Mouse (Mus musculus) heart, adult 18-20 months (tissue): ENCODE data around the gene Ehmt2. TPM values are rescaled to one million over a fixed set of nuclear protein-coding genes. Genes with fewer than 3 reads are reported as not detected.

ENCODE experiments used
- DNase-seq, 2 experiments: peaks; one replicate each; pipeline ENCODE4 v3.0.0; 2021 to 2022; ENCODE audit warnings: mixed read lengths in 1 of 2
- long read RNA-seq, 2 experiments: library from polyadenylated mRNA; stranded (forward); transcript quantifications; one replicate each; pipeline ENCODE4 v2.0.0; 2021
- total RNA-seq, 2 experiments: library from RNA; stranded (reverse); gene quantifications; 2 replicates each; pipeline ENCODE4 v1.2.3; 2021

Gene Ehmt2
- 10 to 100 TPM; 38.1 to 42.7 TPM for total RNA-seq
- long read RNA-seq, experiment 1, full-length matches to known transcripts: 4 of 8 reads
- long read RNA-seq, experiment 1, partial matches to known transcripts: 4 of 8 reads
- long read RNA-seq, experiment 1, other reads (novel, unspliced or antisense): 0 of 8 reads
- long read RNA-seq, experiment 2, partial matches to known transcripts: 1 of 5 reads
- long read RNA-seq, experiment 2, other reads (novel, unspliced or antisense): 0 of 5 reads

DNA sequence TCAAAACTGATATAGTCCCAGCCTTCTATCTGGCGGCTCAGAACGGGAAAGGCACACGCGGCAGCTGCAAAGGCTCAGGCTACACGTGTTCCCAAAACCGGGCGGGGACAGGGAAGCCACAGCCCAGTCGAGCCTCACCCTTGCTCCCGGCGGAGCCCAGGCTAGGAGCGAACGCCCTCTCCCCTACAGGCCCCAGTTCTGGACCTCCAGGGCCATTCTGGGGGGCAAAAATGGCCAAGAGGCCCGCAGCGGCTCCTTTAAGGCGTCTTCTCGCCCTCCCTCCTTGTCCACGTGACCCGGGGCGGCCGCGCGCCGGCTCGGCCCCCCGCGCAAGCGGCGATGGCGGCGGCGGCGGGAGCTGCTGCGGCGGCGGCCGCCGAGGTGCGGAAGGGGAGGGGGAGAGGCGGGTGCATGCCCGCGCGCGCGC lies at the start of gene Ehmt2, which contains the start of gene C2:
Ehmt2 (plus strand) TSS at position 310 of the 427 bp plus-strand sequence.
C2 (minus strand) TSS at position 106 of the 427 bp plus-strand sequence.
- peak; percentile 87 to 88 for DNase-seq

DNA sequence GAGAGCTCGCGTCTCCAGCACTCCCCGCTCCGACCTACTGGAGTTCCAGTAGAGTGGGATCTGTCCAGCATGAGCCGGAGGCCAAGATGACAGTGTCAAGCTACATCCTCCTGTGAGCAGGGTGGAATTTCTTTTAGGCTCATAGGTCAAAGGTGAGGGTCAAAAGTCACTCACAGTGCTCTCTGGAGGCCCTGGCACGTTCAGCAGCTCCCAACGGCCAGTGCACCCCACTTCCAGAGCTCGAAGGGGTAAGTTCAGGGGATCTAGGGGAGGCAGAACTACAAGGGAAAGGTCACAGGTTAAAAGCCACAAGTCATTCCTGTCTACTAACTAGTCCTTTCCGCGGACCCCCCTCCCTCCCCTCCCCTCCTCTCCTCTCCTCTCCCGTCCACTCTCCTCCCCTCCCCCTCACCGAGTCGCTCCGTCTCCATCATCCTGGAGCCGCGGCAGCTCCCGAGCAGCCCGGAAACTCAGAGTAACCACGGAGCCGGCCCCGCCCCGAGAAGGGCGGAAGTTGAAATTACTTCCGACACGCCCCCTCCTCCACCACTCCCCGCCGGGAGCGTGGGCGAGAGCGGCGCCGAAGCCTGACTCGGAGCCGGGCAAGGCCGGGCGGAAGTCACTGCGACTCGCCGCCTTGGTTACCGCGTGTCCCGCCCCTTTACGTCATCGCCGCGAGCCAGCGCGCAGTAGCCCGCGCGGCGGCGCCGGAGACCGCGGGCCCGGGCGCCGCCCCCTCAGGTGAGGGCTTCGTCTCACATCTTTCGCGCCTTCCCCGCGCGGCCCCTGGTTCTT lies 48.4 kb upstream of the Ehmt2 start, which contains the start of the genes Skiv2l and Nelfe:
Skiv2l (minus strand) TSS at position 489 of the 795 bp plus-strand sequence.
Nelfe (plus strand) TSS at position 670 of the 795 bp plus-strand sequence.
- peak; percentile 97 to 98 for DNase-seq

DNA sequence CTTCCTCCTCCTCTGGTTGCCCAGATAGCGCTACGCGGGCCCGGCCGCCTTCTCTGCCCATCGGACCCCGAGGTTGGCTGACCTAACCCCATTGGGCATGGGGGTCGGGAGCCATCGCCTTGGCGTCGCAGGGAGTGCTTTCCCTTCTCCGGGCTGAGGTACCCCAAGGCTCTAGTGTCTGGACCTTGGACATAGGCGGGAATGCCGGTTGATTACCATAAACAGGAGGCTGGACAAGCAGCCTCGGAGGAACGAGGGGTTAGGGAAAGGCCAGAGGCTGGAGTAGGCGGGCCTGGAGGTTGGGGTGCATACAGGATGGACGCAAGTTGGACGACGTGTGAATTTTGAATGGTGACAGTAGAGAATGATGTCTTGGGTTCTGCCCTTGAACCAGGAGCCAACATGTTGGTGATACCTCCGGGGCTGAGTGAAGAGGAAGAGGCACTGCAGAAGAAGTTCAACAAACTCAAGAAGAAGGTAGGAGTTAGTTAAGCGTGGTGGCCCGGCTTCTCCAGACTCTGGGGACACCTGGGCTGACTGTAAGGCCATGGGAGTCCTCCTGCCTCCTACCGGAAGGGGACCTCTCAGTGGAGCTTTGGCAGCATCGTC lies 47.6 kb upstream of the Ehmt2 start:
- no peak for DNase-seq

DNA sequence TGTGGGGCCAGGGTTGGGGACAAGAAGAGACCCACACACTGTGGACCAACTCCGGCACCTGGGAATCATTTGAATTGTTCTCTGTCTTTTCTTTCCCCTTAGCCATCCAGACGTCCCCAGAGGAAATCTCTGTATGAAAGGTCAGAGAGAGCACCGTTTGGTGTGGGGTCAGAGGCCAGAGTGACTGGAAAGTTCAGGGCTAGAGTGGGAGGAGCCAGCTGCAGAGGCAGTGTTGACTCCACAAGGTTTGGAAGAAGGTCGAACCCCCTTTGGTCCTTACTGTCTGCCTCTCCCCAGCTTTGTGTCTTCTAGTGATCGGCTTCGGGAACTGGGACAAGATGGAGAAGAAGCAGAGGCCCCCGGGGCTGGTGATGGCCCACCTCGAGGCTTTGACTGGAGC lies 44.8 kb upstream of the Ehmt2 start:
- DNase-seq: no peak

DNA sequence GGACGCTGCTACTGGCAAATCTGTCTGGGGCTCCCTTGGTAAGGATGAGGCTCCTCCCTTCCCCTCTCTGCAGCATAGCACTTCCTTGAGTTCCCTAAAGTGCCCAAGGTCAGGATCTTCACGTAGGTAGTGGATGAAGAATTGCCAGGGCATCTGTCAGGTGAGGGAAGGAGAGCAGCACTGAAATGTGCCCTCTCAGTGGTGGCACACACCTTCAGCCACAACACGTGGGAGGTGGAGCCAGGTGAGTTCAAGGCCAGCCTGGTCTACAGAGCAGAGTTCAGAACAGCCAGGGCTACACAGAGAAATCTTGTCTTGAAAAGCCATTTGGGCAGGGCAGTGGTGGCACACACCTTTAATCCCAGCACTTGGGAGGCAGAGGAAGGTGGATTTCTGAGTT lies 43.5 kb upstream of the Ehmt2 start:
- DNase-seq: no peak

DNA sequence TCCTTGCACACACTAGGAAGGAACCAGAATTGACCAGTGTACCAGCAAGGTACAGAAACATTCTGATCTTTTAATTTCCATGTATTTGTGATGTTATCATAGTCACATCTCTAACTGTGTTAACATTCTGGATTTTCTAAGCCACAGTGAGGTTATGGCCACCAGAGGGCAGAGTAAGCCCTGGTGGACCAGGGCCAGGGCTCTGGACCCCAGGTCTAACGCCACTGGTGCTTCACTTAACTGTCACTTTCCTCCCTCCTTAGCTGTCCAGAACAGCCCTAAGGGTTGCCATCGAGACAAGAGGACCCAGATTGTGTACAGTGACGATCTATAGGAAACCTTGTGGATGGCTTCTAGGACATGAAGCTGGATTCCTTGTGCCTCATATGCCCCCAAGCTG lies 42.4 kb upstream of the Ehmt2 start:
- peak; percentile 26 to 73 for DNase-seq

DNA sequence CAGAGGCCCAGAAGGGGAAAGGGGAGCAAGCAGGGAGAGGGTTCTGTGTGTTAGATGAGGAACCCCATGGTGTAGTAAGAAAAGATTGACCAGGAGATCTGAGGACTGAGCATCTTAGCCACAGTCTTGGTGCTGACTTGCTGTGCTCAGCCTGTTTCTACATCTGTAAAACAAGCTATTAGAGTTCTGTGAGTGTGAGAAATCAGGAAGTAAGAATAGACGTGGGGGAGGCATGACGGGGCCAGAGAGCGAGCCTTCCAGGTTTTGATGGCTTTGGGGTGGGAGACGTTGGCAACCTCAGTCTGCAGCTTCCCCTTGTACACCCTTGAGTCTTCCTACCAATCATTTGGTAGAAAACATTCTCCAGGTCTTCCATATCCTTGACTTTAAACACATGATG lies 39.6 kb upstream of the Ehmt2 start:
- DNase-seq: no peak

DNA sequence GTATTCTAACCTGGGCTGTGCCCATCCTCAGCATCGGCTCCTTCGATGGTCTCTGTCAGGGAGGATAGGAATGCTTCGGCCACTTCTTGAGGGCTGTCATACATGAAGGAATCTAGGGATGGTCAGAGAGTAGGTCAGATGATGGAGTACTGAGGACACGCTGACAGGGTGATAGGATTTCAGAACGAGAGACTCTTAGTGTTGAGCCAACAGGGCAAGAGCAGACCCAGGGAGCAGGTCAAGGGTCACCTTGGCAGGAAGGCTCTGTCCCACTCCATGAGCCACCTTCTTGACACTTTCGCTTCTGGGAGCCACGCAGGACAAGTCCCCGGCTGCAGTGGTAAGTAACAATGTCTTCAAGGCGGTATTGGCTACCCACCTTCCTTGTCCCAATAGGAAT lies 37.8 kb upstream of the Ehmt2 start:
- DNase-seq: no peak

GRCm38 (mm10) chr17:34861704-34862415 lies 36.4 kb upstream of the Ehmt2 start:
- DNase-seq: peak in 1 of 2 experiments; percentile 45

DNA sequence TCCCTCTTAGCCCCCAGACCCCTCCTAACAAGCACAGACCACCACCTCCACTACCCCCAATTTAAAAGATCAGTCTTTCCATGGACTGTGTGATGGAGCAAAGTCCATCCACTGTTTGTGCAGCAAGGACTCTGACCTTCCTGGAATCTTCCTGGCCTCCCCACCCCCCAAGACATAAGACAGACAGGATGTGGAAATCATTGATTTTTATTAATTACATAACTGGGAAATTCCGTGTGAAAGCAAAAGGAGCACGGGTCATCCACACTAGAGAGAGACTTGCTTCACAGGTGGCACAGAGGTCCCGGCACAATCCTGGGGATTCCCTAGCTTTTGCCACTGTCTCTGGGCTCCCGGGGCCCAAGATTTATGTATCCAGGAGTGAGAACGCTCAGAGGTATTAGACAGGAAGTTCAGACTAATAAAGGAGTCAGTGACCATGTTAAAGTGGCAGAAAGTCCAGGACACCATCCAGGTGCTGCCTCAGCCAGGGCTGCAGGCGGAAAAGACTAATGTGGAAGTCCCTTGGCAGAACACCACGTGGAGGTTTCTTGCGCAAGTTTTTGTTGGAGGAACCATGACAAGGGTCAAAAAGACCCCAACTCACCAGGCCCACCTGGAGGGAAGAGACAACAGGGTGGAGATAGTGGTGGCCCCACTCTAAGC lies 35.7 kb upstream of the Ehmt2 start, which contains the start of gene Cfb:
Cfb (minus strand) TSS at position 103 of the 666 bp plus-strand sequence.
- DNase-seq: no peak

GRCm38 (mm10) chr17:34865981-34866380 lies 32.3 kb upstream of the Ehmt2 start:
- DNase-seq: no peak

GRCm38 (mm10) chr17:34874321-34874720 lies 23.9 kb upstream of the Ehmt2 start:
- DNase-seq: no peak

GRCm38 (mm10) chr17:34879336-34879879 lies 18.9 kb upstream of the Ehmt2 start, which contains the start of gene Zbtb12:
Gene Zbtb12 (plus strand): TSS chr17:34879483.
- no peak for DNase-seq

- DNase-seq: no peak
Measured at GRCm38 (mm10) chr17:34881166-34881565, 17.1 kb upstream of the Ehmt2 start.

DNA sequence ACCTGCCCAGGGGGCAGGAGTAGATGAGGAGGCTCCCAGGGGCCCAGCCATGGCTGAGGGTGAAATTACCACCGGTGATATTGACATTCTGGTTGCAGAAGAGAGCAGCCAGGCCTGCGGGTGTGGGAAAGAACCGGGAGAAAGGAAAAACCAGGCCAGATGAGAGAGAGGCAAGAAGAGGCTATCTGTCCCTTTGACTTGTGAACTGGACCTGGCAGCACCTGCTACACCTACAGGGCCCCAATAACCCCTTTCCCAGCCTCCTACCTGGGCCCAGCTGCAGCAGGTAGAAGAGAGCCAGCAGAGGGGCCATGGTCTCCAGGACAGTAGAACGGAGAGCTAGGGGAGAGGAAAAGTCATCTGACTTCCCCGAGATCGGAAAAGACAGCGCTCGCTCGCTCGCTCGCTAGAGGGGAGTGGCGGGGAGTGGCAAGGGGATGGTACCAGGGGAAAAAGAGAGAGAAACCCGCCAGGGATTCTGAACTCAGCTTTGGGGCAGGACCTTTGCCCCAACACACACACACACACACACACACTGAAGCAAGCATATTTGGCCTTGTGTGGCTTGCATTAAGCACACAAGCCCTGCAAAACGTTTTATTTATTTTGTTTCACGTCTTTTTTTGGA lies 16.5 kb upstream of the Ehmt2 start, which contains the start of gene Gm20547:
Gm20547 (minus strand) TSS at position 360 of the 628 bp plus-strand sequence.
- no peak for DNase-seq

GRCm38 (mm10) chr17:34883332-34883731 lies 14.9 kb upstream of the Ehmt2 start:
- no peak for DNase-seq

GRCm38 (mm10) chr17:34884704-34885103 lies 13.6 kb upstream of the Ehmt2 start:
- no peak for DNase-seq

DNA sequence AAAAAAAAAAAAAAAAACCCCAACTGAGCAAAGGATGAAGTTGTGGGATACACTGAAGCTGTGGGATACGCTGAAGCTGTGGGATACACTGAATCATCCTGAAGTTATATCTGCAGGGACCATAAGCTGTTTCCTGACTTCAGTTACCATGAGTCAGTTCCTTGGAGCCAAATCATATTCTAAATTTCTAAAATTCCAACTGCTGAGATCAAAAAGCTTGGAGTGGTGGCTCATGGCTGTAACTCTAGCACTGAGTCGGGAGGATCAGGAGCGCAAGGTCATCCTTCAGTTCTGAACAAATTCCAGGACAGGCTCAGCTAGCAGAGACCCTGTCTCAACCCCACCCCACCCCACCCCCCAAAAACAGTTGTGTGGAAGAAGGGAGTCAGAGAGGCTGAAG lies 12.7 kb upstream of the Ehmt2 start:
- DNase-seq: no peak

DNA sequence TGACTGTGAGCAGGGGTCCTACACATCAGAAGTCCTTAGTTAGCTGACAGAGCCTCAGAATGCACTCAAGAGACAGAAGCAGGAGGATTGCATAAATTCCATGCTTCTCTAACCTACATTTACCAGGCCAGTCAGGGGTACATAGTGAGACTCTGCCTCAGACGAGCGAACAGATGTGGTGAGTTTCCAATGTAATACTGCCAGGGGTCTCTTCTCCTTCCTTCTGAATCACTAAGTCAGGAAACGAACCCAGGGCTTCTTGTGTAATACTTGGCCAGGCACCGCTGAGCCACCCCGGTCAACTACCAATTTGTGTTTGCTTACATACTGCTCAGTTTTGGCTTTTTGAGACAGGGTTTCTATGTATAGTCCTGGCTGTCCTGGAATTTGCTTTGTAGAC lies 10.3 kb upstream of the Ehmt2 start:
- DNase-seq: no peak

GRCm38 (mm10) chr17:34890074-34890743 lies 8.1 kb upstream of the Ehmt2 start:
- no peak for DNase-seq
